Mouse (Mus musculus) kidney, adult 2 months (tissue): ENCODE measurements around the gene Nufip2.

Experiments used
- CTCF ChIP-seq: fragments of 200-500 bp; conservative IDR thresholded peaks from 2 replicates; pipeline ENCODE4 v1.5.1; 2011; ENCODE audit warnings: low read depth, mild to moderate bottlenecking, control low read depth, low read length, moderate library complexity, mixed read lengths; ENCODE audit not compliant: insufficient read depth, insufficient read length
- POLR2A ChIP-seq: fragments of 200-500 bp; IDR thresholded peaks from one replicate; pipeline ENCODE4 v1.6.1; 2011; ENCODE audit warnings: low read depth, low read length, control low read depth

DNA sequence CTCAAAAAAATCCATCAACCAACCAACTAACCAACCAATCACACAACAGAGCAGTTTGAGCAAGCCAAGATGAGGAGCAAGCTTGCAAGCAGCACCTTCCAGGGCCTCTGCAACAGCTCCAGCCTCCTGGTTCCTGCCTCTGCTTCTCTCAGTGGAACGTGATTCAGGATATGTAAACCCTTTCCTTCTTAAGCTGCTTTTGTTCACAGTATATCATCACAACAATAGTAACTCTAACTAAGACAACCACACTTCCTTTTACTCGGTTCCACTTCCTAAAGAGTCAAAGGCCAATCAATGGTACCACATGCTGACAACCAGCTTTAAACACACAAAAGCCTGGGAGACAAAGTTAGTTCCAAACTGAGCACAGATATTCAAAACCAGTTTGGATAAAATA lies 5.9 kb upstream of the Nufip2 start:
- TF ChIP-seq CTCF (no peak), POLR2A (no peak)
